Mouse (Mus musculus): ENCODE results near the gene B430306N03Rik. TPM values are rescaled to one million over a fixed set of nuclear protein-coding genes. Genes with fewer than 3 reads are reported as not detected.

B430306N03Rik gene
- 0.96 TPM for polyA plus RNA-seq (2014; fragmentation: Illumina TruSeq; extraction: RNeasy Lipid Tissue Mini Kit (QIAGEN cat#74804); ENCODE audit: insufficient read depth, low read depth, low replicate concordance)

GRCm38 (mm10) chr17:48315905-48316579, at the start of gene B430306N03Rik:
Gene B430306N03Rik (plus strand): TSS chr17:48316141.

GRCm38 (mm10) chr17:48299203-48299602, 16.7 kb upstream of the B430306N03Rik start, which contains the start of gene Treml2:
Gene Treml2 (plus strand): TSS chr17:48299498.

GRCm38 (mm10) chr17:48346231-48346630, 30.3 kb downstream of the B430306N03Rik start, which contains the start of gene Trem2:
Gene Trem2 (plus strand): TSS chr17:48346401.

GRCm38 (mm10) chr17:48359616-48360015, 43.7 kb downstream of the B430306N03Rik start, which contains the start of gene Treml1:
Gene Treml1 (plus strand): TSS chr17:48359916.

Other genes with a start within 250 kb of the B430306N03Rik start
- not detected for gene 1700067P10Rik, start 226.8 kb upstream of the B430306N03Rik start, polyA plus RNA-seq (2014; fragmentation: Illumina TruSeq; extraction: RNeasy Lipid Tissue Mini Kit (QIAGEN cat#74804); ENCODE audit: insufficient read depth, low read depth, low replicate concordance)
- gene 9830107B12Rik, start 169.9 kb upstream of the B430306N03Rik start, polyA plus RNA-seq (2014; fragmentation: Illumina TruSeq; extraction: RNeasy Lipid Tissue Mini Kit (QIAGEN cat#74804); ENCODE audit: insufficient read depth, low read depth, low replicate concordance), result 0.13 TPM
- 1.1 TPM for gene A530064D06Rik, start 148.9 kb upstream of the B430306N03Rik start, polyA plus RNA-seq (2014; fragmentation: Illumina TruSeq; extraction: RNeasy Lipid Tissue Mini Kit (QIAGEN cat#74804); ENCODE audit: insufficient read depth, low read depth, low replicate concordance)
- 2.8 TPM for gene Trem1, start 83.4 kb upstream of the B430306N03Rik start, polyA plus RNA-seq (2014; fragmentation: Illumina TruSeq; extraction: RNeasy Lipid Tissue Mini Kit (QIAGEN cat#74804); ENCODE audit: insufficient read depth, low read depth, low replicate concordance)
- gene Trem3, start 68.4 kb upstream of the B430306N03Rik start, polyA plus RNA-seq (2014; fragmentation: Illumina TruSeq; extraction: RNeasy Lipid Tissue Mini Kit (QIAGEN cat#74804); ENCODE audit: insufficient read depth, low read depth, low replicate concordance), result 3.9 TPM
- gene Treml4, start 51.8 kb upstream of the B430306N03Rik start, polyA plus RNA-seq (2014; fragmentation: Illumina TruSeq; extraction: RNeasy Lipid Tissue Mini Kit (QIAGEN cat#74804); ENCODE audit: insufficient read depth, low read depth, low replicate concordance), result 4.6 TPM
- 3.2 TPM for gene Treml2, start 16.6 kb upstream of the B430306N03Rik start, polyA plus RNA-seq (2014; fragmentation: Illumina TruSeq; extraction: RNeasy Lipid Tissue Mini Kit (QIAGEN cat#74804); ENCODE audit: insufficient read depth, low read depth, low replicate concordance)
- gene Trem2, start 30.3 kb downstream of the B430306N03Rik start, polyA plus RNA-seq (2014; fragmentation: Illumina TruSeq; extraction: RNeasy Lipid Tissue Mini Kit (QIAGEN cat#74804); ENCODE audit: insufficient read depth, low read depth, low replicate concordance), result 7.0 TPM
- 1.7 TPM for gene Treml1, start 43.8 kb downstream of the B430306N03Rik start, polyA plus RNA-seq (2014; fragmentation: Illumina TruSeq; extraction: RNeasy Lipid Tissue Mini Kit (QIAGEN cat#74804); ENCODE audit: insufficient read depth, low read depth, low replicate concordance)
- gene Nfya, start 93.8 kb downstream of the B430306N03Rik start, polyA plus RNA-seq (2014; fragmentation: Illumina TruSeq; extraction: RNeasy Lipid Tissue Mini Kit (QIAGEN cat#74804); ENCODE audit: insufficient read depth, low read depth, low replicate concordance), result 19.6 TPM
- 39.8 TPM for gene Oard1, start 93.9 kb downstream of the B430306N03Rik start, polyA plus RNA-seq (2014; fragmentation: Illumina TruSeq; extraction: RNeasy Lipid Tissue Mini Kit (QIAGEN cat#74804); ENCODE audit: insufficient read depth, low read depth, low replicate concordance)
- gene Apobec2, start 116.8 kb downstream of the B430306N03Rik start, polyA plus RNA-seq (2014; fragmentation: Illumina TruSeq; extraction: RNeasy Lipid Tissue Mini Kit (QIAGEN cat#74804); ENCODE audit: insufficient read depth, low read depth, low replicate concordance), result 2.8 TPM
- 0.48 TPM for gene Tspo2, start 135.4 kb downstream of the B430306N03Rik start, polyA plus RNA-seq (2014; fragmentation: Illumina TruSeq; extraction: RNeasy Lipid Tissue Mini Kit (QIAGEN cat#74804); ENCODE audit: insufficient read depth, low read depth, low replicate concordance)
- gene Unc5cl, start 138.8 kb downstream of the B430306N03Rik start, polyA plus RNA-seq (2014; fragmentation: Illumina TruSeq; extraction: RNeasy Lipid Tissue Mini Kit (QIAGEN cat#74804); ENCODE audit: insufficient read depth, low read depth, low replicate concordance), result 0.62 TPM

All from lung, adult 10 weeks (tissue).